Mouse (Mus musculus): Measurements from ENCODE around the gene Car6.

GRCm38 (mm10) chr4:150138084-150138543 is 63.0 kb downstream of the Car6 start:
- TF ChIP-seq CTCF (IDR thresholded peaks at IDR 0.05; ENCODE audit: low read depth) (no peak), EP300 (IDR thresholded peaks at IDR 0.05; ENCODE audit: low read depth) (no peak)
